Mouse (Mus musculus): ENCODE measurements at regions not wholly inside any gene's neighbourhood (a gene's known extent, or its start where the extent isn't known, plus 50 kb on each side); places are given as distances from the start of the nearest gene placed in this dataset.

DNA sequence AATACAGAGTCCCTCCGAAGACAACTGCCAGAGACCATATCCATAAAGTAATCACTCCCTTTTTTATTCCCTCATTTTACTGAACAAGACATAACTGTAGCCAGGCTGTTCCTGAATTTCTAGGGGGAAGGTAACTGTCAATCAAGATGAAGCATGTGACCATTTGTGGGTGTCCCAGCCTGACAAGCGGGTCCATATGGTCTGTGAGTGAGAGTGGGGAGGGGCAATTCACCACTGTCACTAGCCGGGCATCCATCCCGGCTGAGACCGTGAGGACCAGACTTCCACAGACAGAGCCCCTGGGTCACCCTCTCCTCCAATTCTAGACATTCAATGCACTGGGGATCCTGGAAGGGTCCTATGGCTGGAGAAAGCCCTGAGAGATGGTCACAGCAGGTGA, 54.6 kb downstream of the Gm11733 start:
- no peak for DNase-seq (ENCODE audit: low spot score)

DNA sequence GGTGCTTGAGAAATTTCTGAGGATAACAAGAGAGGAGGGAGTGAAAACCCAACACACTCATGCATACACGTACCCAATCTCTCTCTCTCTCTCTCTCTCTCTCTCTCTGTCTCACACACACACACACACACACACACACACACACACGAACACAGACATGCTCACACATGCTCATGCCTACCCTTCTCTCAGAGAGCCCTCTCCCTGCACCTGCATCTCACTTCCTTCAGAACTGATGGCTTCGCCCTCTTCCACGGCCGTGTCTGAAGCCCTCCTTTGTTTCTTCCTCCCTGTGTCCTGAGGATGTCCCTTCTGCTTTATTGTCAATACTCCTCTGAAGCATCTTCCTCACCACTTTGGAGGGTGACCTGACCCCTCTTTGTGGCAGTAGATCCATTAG, 56.4 kb downstream of the Gm11733 start:
- DNase-seq (ENCODE audit: low spot score): no peak

DNA sequence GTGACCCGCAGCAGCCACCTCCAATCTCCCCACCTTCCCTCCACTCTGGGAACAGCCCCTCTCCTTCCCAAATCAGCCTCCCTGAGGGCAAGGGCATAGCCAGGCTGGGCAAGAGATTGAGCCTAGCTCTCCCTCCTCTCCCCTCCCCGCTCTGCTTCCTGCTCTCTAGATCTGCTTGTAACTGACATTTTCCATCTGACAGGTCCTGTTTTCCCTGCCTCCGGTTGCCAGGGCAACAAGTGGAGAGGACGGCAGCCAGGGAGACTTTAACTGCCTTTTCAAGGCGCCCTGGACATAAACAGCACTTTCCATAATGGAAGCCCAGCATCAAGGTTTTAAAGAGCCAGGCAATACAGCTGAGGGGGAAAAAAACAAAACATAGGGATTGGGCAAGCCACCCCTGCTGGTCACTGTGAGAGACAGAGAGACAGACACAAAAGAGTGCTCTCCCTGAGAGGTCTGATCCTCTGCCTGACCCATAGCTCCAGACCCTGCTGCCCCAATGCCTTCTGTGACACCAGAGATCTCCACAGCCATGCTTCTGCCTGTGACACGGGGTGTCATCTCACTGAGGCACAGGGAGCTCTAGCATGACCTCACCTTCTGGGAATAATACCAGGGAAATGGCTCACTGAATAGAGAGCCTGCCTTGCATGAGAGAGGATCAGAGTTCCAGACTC, 57.2 kb downstream of the Gm11733 start:
- peak; percentile 40 for DNase-seq (ENCODE audit: low spot score)

DNA sequence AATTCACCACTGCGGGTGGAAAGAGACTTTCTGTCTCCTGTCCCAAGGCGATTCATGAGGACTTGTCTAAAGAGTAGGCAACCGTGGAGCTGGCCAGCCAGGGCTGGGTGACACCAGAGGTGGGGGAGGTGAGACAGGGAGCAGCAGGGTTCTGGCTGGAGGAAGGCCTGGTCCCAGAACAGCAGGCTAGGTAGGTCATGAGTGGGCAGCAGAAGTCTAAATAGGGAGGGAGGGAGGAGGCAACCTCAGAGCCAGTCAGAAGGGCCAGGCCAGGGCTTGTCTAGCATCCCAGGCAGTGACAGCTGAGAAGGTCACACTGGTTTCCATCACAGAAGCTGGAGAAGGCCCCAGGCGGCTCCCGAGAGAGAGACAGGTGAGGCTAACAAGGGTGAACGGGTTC, 59.0 kb downstream of the Gm11733 start:
- no peak for DNase-seq (ENCODE audit: low spot score)

DNA sequence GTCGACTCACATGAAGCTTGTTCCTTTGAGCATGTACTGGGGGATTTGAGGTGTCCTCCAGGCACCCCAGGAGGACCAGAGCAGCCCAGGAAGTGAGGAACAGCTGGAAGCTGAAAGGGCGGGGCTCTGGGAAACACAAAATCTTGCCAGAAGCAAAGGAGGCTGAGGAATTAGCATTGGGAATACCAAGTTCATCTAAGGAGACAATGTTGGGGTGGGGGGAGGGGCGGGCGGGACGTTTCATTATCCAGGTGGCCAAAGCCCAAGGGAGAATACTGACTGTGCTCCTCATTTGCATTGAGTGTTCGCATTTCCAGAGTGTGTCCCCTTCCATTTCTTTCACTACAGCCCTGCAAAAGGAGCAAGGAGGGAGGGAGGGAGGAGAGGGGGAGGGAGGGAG, 60.3 kb downstream of the Gm11733 start:
- no peak for DNase-seq (ENCODE audit: low spot score)

DNA sequence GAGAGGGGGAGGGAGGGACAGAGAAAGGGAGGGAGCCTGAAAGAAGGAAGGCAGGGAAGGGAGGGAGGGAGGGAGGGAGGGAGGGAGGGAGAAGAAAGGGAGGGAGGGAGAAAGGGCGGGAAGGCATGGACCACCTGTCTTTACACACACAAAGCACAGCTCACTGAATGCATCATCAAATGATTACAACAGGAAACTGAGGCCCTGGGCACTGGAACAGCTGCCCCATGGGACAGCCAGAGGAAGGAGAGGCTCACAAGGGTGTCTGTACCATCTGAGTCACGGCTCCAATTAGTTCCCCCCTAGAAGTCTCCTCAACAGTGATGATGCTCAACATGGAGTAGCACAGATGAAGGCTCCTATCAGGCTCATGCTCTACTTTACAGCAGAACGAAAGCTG, 60.8 kb downstream of the Gm11733 start:
- no peak for DNase-seq (ENCODE audit: low spot score)

DNA sequence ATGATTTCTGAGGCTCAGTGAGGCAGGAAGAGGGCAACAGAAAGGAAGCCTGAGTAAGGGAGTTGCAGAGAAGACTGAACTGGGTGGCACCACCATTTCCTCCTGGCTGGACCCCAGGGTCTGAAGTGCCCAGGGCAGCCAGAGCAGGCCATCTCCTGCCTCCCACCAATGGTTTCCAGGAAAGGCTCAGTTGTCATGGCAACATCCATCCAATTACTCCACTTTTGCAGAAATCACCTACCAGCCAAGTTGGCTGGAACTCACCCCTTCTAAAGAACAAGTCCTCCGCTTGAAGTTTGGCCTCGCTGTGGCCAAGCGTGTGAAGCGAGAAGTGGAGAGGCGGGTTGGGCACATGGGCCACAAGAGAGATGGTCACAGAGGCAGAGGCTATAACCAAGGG, 67.8 kb downstream of the Gm11733 start:
- DNase-seq (ENCODE audit: low spot score): no peak

DNA sequence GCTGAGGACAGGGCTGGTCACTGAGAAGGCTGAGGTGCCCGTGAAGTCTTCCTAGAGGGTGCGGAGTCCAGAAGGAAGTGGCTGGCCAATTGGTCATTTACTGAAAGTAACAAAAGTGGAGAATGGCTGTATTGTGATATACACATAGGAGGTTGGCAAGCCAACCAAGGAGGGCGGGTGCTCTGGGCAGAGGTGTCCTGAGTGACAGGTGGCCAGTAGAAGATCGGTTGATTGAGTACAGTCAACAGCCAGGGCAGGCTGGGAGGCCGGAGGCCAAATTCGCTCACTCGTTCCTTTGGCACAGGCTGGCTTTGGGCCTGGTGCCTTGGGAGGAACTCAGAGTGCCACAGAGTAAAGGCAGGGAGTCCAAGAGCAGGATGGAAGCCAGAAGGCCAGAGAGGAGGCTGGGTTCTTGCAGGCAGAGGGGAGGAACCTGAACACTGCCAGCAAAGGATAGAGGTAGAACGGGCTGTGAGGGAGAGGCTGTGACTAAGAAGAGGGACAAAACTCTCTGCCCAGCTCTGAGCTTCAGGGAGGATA, 68.3 kb downstream of the Gm11733 start:
- no peak for DNase-seq (ENCODE audit: low spot score)

DNA sequence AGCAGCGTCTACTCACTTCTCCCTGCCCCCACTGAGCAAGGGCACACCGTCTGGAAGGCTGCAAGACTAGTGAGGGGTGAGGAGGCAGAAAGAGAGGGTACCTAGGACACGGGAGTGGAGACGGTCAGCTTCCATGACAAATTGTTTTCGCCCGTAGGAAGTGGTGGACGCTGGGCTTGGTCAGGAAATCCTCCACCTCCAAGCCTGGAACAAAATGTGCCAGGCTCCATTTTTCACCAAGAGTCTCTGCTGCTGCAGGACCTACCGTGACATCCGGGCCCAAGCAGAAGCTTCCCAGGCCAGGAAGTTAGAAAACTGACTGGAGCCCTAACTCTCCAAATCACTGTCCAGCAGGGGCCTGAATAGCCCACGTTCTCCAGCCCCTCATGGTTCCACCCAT, 69.9 kb downstream of the Gm11733 start:
- no peak for DNase-seq (ENCODE audit: low spot score)

DNA sequence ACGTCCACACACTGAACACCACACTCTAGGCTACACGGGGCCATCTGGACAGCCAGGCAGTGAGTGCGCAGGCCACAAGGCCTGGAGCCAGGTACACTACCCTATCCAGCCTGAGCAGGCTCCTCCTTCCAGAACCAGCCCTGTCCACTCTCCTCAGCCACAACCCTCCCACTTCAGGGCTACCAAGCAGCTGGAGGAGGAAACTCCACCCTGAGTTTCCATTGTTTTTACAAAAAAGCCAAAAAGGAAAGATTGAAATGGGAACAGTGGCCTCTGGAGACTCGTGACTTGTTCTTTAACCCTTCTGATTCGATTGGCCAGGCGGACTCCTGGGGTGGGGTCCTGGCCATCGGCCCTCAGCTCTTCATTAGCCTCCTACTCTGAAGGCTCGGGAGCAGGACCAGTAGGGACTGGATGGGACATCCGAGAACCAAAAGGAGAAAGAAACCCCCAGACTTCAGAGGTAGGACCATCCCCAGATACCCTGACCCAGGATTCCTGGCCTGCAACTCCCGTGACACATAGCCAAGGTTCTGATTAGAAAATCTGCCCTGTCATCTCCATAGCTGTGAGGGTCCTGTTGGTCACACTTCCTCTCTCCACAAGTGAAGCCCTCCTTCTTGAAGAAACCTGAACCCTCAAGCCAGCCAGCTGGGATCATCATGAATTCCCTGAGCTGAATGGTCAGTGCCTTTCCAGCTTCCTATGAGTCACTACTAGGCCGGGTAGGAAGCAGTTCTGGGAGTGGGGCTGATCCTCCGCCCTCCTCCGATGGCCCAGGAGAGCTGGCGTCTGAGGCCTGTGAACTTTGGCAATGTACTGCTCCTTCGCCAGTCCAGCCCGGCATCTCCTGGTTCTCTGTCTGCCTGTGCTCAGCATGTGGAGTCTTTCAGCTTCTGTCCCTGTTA, 73.6 kb downstream of the Gm11733 start:
- DNase-seq (ENCODE audit: low spot score): no peak

DNA sequence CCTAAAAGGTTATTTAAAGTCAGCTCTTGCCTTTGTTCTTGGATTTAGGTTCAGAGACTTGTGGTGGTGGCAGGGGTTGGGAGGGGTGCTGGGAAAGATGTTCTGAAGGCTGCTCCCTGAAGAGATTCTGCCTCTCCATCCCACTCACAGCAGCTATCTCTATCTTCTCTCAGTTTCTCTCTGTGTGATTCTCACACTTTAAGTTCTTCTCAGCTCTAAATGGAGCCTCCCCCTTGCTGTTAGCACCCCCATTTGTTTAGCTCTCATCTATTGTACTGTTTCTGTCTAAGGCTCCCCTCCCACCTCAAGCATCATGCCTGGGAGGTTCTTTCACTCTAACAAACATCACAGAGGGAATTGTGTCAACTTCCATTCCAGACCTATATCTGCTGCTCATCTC, 75.7 kb downstream of the Gm11733 start:
- no peak for DNase-seq (ENCODE audit: low spot score)

DNA sequence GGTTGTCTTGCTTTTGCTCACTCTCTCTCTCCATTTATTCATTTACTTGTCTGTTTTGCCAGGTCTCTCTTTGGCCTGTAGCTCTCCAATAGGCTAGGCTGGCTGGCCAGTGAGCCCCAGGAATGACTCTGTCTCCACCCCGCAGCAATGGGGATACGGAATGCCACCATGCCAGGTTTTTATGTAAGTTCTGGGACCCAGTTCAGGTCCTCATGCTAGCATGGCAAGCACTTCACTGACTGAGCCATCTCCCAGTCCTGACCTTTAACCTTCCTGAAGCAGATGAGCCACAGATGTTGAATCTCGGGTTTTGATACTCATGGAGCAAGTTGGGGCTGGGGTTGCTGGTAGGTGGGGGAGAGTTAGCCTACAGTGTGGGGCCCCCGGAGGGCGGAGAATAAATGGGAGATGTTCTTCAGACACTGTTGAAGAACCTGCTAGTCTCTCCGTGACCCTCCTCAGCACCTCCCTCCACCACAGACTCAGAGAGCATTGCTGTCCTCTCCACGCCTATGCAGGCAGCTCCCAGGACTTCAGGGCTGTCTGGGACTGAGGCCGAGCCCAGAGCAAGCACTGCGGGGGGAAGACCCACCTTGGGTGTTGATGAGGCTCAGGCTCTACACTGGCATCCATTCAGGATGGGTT, 83.9 kb downstream of the Gm11733 start:
- DNase-seq (ENCODE audit: low spot score): no peak

DNA sequence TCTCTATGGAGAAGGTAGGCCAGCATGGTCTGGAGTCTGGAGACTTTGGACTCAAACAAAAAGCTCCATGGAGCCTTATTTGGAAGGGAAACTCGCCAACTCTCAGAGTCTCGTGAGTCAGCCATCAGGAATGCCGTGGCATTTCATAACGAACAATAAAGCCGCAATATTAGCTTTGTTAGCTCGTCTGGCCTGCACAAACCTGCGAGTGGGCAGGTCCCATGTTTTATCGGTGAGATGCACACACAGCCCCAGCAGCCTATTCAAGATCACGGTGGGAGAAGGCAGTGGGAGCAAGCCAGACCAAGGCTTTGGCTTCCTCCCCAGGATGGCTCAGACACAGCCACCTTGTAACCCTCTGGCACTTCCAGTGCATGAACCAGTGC, 84.4 kb downstream of the Gm11733 start:
- no peak for DNase-seq (ENCODE audit: low spot score)

DNA sequence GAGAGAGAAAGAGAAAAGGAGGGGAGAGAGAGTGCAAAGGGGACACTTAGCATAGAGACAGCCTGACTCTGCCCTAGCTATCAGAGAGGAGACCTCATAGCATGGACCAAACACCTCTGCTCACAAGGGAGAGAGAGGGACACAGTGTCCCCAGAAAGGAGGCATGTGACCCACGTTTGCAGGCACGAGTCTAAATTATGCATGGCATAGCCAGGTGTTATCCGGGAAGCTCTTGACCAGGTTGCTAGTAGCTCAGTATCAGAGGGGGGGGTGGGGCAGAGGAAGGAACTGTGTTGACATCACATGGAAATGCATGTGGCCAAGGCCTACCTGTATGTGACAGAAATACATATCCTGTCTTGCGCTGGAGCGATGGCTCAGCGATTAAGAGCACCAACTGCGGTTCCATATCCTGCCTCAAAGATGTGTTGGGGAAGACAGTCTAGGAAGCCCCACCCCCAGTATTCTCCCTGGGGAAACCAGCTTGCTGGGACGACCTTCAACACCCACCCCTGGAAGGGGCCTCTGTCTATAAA, 84.5 kb upstream of the Tnrc6c start:
- DNase-seq (ENCODE audit: low spot score): no peak

DNA sequence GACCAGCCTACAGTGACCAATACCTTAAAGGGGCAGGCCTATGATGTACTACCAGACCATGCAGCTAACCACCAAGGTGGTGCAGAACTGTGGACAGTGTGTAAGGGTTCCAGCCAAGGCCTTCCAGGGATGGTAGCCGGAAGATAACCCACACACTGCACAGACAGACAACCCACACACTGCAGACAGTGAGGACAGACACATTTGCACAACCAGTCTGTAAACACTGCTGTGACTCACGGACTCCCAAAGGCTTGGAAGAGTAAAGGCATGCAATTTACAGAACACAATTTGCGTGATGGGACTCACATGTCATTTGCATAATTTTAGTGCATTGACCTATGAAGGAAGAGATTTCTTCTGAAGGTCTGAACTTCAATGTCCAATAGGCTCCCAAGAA, 82.2 kb upstream of the Tnrc6c start:
- DNase-seq (ENCODE audit: low spot score): no peak

DNA sequence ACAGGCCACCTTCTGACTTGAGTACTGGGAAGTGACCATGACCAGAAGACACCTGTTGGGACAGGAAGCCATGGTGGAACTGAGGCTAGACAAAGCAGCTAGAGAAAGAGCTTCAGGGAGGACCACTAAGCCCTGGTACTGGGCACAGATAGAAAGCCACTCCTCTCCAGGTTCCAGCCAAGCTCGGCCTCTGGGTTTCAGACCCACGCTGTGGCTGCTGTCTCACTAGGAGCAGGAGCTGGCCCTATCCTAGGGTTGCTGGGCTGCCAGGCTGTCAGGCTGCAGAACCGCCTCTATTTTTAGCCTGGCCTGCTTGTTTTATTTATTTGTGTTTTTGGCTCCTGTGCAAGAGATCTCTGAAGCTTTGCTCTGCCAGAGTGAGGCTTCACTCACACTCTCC, 79.4 kb upstream of the Tnrc6c start:
- DNase-seq (ENCODE audit: low spot score): peak; percentile 55

DNA sequence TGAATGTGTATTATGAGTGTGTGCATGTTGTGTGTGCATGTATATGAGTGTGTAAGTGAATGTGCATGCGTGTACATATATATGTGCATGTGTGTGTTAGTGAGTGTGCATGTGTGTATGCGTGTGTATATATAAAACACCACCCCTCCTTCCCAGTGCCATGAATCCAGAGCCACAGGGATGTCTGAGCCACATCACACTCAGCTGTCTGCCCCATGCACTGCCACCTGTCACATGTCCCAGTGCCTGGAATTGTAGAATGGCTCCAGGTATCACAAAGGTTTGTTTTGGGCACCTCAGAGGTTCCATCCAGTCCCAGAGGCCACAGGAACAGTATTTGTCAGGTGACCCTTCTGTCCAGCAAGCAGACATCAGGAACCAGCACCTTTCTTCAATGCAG, 75.0 kb upstream of the Tnrc6c start:
- no peak for DNase-seq (ENCODE audit: low spot score)

DNA sequence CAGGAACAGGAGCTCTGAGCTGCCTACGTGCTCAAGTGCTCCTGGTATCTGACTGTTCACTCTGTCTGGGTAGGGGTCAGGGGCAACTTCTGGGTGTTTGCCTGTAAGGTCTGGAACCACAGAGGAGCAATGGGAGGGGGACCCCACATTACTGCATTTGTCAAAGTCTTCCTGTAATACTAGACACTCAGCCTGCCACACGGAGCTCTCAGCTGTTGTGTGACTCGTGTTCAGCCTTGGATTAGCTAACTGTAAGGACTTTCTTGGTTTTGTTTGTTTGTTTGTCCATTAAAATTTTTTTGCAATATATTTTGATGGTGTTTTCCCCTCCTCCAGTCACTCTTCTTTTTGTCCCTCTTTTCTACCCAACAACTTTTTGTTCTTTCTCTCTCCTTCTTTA, 74.4 kb upstream of the Tnrc6c start:
- no peak for DNase-seq (ENCODE audit: low spot score)

DNA sequence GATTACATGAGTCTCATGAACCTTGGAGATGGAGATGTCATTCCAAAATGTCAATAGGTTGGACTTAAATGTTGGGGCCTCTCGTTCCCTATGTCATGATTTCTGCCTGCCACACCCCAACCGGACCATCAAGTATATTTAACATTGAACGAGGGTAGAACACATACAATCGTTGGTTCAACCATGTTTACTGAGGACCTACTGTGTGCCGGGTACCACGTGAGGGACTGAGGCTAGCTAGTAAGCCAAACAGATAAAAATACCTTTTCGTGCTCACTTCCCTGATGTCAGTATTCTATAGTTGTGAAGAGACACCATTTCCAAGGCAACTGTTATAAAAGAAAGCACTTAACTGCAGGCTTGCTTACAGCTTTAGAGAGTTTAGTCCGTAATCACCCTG, 70.6 kb upstream of the Tnrc6c start:
- DNase-seq (ENCODE audit: low spot score): no peak

DNA sequence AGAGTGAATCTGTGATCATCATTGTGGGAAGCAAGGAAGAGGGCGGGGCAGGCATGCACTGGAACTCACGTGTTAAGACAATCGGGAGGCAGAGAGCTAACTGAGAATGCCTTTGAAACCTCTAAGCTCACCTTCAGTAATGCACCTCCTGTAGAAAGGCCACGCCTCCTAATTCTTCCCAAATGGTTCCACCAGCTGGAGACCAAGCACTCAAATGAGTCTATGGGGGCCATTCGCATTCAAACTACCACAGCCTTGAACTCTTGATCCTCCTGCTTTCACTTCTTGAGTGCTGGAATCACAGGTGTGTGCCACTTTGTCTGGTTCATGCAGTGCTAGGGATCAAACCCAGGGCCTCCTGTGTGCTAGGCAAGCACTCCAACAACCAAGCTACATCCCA, 68.5 kb upstream of the Tnrc6c start:
- DNase-seq (ENCODE audit: low spot score): no peak

DNA sequence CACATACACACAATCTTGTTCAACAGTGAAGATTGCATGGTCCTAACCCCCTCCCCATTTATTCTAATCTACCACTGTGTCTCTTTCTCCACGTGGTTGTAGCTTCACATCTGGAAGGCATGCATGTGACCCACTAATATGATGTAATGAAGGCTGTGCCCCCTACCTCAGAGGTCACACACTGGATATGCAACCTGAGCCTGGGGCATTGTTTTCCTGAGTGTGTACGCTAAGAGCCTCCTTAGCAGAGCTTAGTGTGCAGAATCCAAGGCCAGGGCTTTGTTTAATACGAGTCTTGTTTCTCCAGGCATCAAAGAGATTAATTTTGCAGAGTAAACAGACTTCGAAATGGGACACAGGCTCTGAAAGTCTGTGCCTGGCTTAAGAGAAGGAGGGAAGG, 68.0 kb upstream of the Tnrc6c start:
- no peak for DNase-seq (ENCODE audit: low spot score)

DNA sequence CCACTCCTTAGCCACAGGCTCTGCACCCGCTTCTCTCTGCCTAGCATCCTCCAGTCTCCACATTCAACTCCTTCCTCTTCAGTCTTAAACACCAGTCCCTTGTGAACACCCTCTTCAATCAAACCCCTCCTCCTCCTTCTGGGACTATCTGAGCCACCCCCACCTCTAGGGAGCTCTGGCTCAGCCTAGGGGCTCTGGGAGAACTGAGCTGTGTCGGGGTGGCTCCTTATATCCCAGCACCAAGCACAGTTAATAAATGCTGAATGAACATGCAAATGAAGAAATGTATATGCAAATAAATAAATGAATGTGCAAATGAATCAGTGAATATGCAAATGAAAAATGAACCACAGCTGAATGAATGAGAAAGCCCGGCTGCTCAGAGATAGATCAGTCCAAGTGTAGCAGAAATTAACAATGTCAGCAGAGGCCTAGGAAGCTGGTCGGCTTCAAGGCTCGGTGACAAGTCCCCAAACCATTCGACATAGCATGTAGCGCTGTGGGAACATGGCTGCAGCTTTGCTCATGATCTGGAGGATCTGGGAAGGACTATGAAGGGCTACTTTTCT, 67.1 kb upstream of the Tnrc6c start:
- no peak for DNase-seq (ENCODE audit: low spot score)

All from layer of hippocampus, adult 11-12 months (tissue).